Mouse (Mus musculus) left cerebral cortex, adult 2 months (tissue): ENCODE data around the gene Mtmr12. TPM values are rescaled to one million over a fixed set of nuclear protein-coding genes. Genes with fewer than 3 reads are reported as not detected.
"Not testable (repeated sequence)": the region's sequence is repeated elsewhere in the genome, so short reads cannot be mapped to it uniquely, and the experiment has no call there.

Source experiments
- DNase-seq, 2 experiments: peaks; one replicate each; pipeline ENCODE4 v3.0.0; 2021 to 2022; ENCODE audit warnings: low spot score in 2 of 2, mixed read lengths in 1 of 2; ENCODE audit errors: extremely low spot score in 1 of 2
- H3K27ac ChIP-seq: fragments of 200-600 bp; 2 replicates; pipeline ENCODE4 v1.8.1; 2022
- H3K4me3 ChIP-seq: fragments of 200-600 bp; 2 replicates; pipeline ENCODE4 v1.8.1; 2022
- CTCF ChIP-seq: fragments of 200-600 bp; IDR thresholded peaks from 2 replicates; pipeline ENCODE4 v1.8.1; 2022; ENCODE audit warnings: antibody characterized with exemption, mild to moderate bottlenecking, moderate library complexity
- intact Hi-C: fragments of 180-260 bp; cut with DNase I; formaldehyde crosslinking; loops from one replicate; pipeline ENCODE4 v1.15.1; 2025
- long read RNA-seq, 2 experiments: library from polyadenylated mRNA; stranded (forward); transcript quantifications; one replicate each; pipeline ENCODE4 v2.0.0; 2021; ENCODE audit warnings: borderline mapping rate in 2 of 2
- total RNA-seq, 2 experiments: library from RNA; stranded (reverse); gene quantifications; 2 replicates each; pipeline ENCODE4 v1.2.3; 2021

Mtmr12 gene
- total RNA-seq: 10 to 100 TPM; 54.9 to 55.6 TPM
- long read RNA-seq, experiment 1, full-length matches to known transcripts: 43 of 62 reads
- long read RNA-seq, experiment 1, partial matches to known transcripts: 5 of 62 reads
- long read RNA-seq, experiment 1, other reads (novel, unspliced or antisense): 14 of 62 reads
- long read RNA-seq, experiment 2, full-length matches to known transcripts: 37 of 54 reads
- long read RNA-seq, experiment 2, partial matches to known transcripts: 6 of 54 reads
- long read RNA-seq, experiment 2, other reads (novel, unspliced or antisense): 11 of 54 reads

DNA sequence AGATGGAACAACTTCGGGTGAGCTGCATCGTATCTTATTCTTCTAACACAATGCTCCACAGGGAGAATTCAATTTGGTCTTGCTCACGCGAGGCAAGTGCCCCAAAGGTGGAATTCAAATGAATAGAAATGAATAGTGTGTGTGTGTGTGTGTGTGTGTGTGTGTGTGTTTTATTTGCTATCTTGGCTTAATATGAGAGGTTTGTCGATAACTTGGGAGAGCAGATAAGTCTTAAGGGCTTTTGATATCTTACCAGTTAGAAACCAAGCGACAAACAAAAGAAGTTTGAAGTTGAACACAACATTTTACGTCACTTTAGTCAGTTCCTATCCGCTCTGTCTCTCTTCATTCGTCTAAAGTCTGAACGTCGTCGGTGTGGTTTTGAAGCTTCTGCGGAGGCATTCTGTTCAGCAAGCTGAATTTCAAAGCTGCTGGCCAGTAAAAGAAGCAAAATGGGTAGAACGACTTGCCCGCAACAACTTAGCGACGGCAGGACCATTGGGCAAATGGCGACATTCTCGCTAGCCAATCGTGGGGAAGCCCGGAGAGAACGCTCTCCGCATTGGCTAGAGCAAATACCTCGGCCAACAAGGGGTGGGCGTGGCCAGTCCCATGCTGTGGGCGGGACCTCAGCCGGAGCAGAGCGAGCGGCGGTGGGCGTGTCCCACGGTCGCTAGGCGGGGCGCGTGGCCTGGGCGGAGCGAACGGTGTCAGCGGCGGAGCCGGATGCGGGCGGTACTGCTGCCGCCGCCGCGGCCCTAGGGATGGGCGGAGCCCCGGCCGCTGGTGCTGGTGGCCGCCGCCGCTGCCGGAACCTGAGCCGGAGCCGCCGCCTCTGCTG, at the start of gene Mtmr12:
Mtmr12 (plus strand) TSS at position 710 of the 841 bp plus-strand sequence.
- TF ChIP-seq CTCF: peak; percentile 31
- intact Hi-C loops: loop anchor here (5.0 kb wide), 1 partner anchor 118 kb away; the partner anchor contains the start of genes 1810049J17Rik and Golph3
- Histone ChIP-seq H3K27ac (peak within 1 kb of the TSS; percentile 93), H3K4me3 (peak within 1 kb of the TSS; percentile 85)
- DNase-seq: peak; percentile 99 to 100

DNA sequence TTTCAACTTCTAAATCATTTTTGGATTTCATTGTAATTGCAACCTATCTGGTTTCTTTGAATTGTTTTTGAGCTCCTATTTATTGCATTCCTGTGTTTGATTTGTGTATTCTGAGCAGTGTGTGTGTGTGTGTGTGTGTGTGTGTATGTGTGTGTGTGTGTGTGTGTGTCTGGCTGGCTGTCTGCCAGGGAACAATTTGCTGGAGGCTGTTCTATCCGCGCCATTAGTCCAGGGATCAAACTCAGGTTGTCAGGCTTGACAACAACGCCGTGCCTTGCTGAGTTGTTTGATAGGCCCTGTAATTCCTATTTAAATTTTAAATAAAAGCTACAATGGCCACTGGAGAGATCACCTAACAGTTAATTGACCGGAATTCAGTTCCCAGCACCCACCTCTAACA, 26.7 kb upstream of the Mtmr12 start:
- no peak overlapping the region for H3K27ac ChIP-seq
- no peak for DNase-seq
- H3K4me3 ChIP-seq: no peak overlapping the region
- no peak for TF ChIP-seq CTCF
- intact Hi-C loops: no loop called here

GRCm38 (mm10) chr15:12181181-12181805, 23.5 kb upstream of the Mtmr12 start:
- DNase-seq, H3K27ac ChIP-seq, intact Hi-C loops, H3K4me3 ChIP-seq: not testable (repeated sequence)

DNA sequence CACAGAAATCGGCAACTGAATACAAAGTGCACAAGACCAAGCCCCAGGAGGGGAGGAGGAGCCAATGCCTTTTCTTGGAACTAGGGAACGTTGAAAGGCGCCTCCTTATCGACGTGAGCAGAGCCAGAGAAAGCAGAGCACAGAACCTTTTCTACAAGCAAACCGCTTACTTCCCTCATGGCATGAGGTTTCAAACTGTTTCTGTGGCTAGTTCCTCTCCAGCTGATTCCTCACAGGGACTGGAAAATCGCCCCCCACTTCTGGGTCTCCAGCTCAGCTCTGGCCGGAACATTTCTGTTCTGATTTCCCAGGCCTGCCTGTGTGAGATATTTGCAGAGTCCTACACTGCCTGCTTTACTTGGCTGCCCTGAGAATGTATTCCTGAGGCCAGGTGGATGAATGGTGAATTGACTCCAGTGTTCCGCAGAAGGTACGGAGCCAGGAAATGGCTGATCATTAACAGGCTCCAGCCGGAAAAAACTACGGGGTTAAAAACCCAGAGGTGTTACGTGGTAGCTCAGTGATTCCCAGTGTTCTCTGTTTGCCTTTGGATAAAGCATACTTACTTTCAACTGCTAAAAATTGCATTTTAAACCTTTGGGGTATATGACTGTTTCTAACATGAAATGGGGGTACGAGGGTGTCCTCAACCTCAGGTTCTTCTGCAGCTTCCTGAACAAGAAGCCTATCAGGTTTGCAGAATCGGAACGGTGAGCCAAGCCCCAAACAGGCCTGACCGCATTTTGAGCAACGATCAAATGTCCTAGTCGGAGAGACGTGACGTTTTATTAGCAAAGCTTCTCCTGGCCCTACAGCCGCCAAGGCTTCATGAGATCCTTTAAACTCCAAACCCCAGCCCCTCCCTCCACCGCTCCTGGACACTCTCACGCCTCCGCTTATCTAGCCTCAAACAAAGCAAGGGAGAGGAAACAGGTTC, 10.7 kb upstream of the Mtmr12 start:
- intact Hi-C loops: no loop called here
- TF ChIP-seq CTCF: no peak
- DNase-seq: no peak
- H3K4me3 ChIP-seq: no peak overlapping the region
- no peak overlapping the region for H3K27ac ChIP-seq

- Histone ChIP-seq H3K27ac (no peak overlapping the region), H3K4me3 (no peak overlapping the region)
- intact Hi-C loops: loop anchor here (5.0 kb wide), 1 partner anchor 382 kb away; no protein-coding TSS in a partner anchor
- no peak for TF ChIP-seq CTCF
- DNase-seq: no peak
Measured at GRCm38 (mm10) chr15:12194817-12195735, 9.8 kb upstream of the Mtmr12 start.

DNA sequence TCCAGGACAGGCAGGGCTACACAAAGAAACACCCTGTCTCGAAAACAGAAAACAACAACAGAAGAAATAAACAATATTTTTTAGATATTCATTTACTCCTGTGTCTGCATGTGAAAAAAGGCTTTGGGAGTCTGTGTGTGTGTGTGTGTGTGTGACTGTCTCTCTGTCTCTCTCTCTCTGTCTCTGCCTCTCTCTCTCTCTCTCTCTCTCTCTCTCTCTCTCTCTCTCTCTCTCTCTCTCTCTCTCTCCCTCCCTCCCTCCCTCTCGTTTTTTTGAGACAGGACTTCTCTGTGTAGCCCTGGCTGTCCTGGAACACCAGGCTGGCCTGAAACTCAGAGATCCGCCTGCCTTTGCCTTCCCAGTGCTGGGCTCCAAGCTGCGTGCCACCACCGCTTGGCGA, 8.9 kb upstream of the Mtmr12 start:
- Histone ChIP-seq H3K4me3 (no peak overlapping the region), H3K27ac (no peak overlapping the region)
- DNase-seq: no peak
- intact Hi-C loops: loop anchor here (2.0 to 5.0 kb wide), 2 partner anchors 73 to 381 kb away; no protein-coding TSS in a partner anchor
- no peak for TF ChIP-seq CTCF

- Histone ChIP-seq H3K27ac (no peak overlapping the region), H3K4me3 (no peak overlapping the region)
- TF ChIP-seq CTCF: peak; percentile 76
- DNase-seq: peak in 1 of 2 experiments; percentile 45
- intact Hi-C loops: loop anchor here (2.0 to 5.0 kb wide), 2 partner anchors 72 to 381 kb away; no protein-coding TSS in a partner anchor
Measured at GRCm38 (mm10) chr15:12196410-12197191, 8.2 kb upstream of the Mtmr12 start.

- H3K4me3 ChIP-seq: no peak overlapping the region
- H3K27ac ChIP-seq: no peak overlapping the region
- intact Hi-C loops: loop anchor here (2.0 to 5.0 kb wide), 2 partner anchors 71 to 380 kb away; no protein-coding TSS in a partner anchor
- TF ChIP-seq CTCF: no peak
- DNase-seq: no peak
Measured at GRCm38 (mm10) chr15:12197361-12197760, 7.5 kb upstream of the Mtmr12 start.

DNA sequence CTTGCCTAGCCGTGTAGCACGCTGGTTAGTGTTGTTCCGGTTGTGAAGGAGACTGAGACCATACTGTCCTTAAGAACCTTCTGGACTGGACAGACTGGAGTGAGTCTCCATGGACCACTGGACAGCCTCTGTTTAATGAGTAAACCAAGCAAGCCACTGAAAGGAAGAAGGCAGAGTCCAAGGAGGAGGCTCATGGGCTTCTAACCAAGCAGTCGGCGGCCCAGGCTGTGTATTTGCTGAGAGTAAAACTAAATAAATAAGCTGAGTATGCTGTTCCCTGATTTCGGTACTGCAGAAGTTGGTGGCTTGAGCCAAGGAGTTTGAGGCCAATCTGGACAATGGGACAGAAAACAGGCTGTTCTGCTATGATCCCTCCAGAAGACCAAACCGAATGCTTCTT, 4.8 kb upstream of the Mtmr12 start:
- no peak overlapping the region for H3K4me3 ChIP-seq
- no peak for TF ChIP-seq CTCF
- DNase-seq: no peak
- intact Hi-C loops: no loop called here
- H3K27ac ChIP-seq: no peak overlapping the region
